Mouse (Mus musculus) ovary, postnatal 36 days (tissue): ENCODE results near the gene Pex16.

Experiments
- DNase-seq: peaks from one replicate; pipeline ENCODE4 v3.0.0; 2022; ENCODE audit warnings: low spot score, mixed read lengths

The Pex16 gene

DNA sequence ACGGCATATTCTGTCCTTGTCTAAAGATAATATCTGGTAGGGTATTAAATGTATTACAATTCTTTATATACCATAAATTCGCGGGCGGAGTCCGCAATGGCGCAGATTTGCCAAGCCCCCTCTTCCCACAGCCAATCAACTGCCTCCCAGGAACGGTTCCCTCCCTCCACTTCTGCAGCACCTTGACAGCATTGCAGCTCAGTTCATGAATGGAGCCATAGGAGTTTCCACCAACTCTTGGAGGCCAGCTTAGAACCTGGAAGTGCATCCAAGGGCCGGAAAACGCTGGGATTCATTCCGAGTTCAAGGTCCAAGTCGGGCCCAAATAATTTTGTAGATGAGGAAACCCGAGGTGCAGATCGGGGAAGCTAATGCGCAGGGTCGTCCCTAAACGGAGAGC is at the start of gene Pex16, which contains the start of gene Large2:
Pex16 (plus strand) TSS at position 163 of the 400 bp plus-strand sequence.
Large2 (minus strand) TSS at position 356 of the 400 bp plus-strand sequence.
- DNase-seq, result no peak

- no peak for DNase-seq
These were observed 48.8 kb upstream of the Pex16 start for GRCm38 (mm10) chr2:92325676-92326075.

DNA sequence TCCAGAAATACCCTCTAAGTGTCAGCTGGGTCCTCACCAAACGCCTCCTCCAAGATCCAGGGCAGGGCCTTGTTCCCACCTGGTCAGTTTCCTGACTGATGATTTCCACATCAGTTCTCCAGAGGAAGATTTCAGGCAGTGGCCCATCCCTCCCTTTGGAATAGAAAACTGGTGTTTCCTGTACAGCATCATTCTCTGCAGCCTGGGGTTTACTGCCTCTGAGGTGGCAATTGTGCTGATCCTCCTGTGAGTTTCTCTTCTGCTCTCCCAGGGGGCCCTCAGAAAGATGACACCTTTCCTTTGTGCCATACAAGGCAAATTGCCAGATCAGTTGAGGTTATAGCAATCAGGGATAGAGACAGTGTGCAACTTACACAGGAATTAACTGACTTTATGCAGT is 48.3 kb upstream of the Pex16 start:
- no peak for DNase-seq

GRCm38 (mm10) chr2:92327601-92328000 is 46.9 kb upstream of the Pex16 start:
- DNase-seq, result no peak

- DNase-seq, result no peak
These were observed 46.3 kb upstream of the Pex16 start for GRCm38 (mm10) chr2:92328206-92328605.

- no peak for DNase-seq
These were observed 43.6 kb upstream of the Pex16 start for GRCm38 (mm10) chr2:92330840-92331239.

GRCm38 (mm10) chr2:92331410-92331809 is 43.1 kb upstream of the Pex16 start:
- DNase-seq, result no peak

GRCm38 (mm10) chr2:92331871-92332270 is 42.6 kb upstream of the Pex16 start:
- DNase-seq, result no peak

DNA sequence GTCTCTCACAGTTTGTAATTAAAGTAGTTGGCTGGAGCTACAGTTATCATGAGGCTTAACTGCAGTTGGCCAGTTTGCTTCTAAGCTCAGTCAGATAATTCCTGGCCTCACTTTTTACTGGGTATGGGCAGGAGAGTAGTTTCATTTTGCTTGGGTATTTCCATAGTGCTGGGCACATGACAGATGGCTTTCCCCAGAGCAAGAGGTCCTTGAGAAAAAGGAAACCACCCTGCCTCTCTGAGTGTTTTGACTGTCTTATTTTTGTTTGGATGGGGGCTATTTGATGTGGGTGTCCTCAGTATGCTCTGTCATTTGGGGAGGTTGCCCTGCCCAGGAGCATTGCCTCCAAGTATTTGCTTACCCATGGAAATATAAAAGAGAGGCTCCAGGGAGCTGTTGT is 32.1 kb upstream of the Pex16 start:
- DNase-seq, result no peak

GRCm38 (mm10) chr2:92347191-92347590 is 27.3 kb upstream of the Pex16 start:
- DNase-seq, result no peak

GRCm38 (mm10) chr2:92349589-92350425 is 24.7 kb upstream of the Pex16 start:
- DNase-seq, result no peak

DNA sequence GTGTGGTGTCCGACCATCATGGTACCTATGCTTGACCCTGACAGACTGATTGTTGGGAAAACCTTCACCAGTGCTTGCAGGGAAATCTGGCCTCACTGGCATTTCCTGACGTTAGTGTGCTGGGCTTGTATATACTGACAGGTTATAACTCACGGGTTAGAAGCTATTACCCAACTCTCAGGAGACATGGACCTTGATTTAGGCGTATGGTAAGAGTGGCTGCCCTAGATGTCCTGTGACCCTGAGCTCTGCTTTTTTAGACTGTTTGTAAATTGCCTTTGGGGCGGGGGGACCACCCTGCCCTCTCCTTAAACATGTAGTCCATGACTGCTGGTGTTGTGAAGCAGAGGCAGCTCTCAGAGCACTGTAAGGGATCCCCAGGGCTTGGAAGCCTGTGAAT is 23.8 kb upstream of the Pex16 start:
- DNase-seq, result no peak

- DNase-seq, result no peak
These were observed 21.1 kb upstream of the Pex16 start for GRCm38 (mm10) chr2:92353402-92353801.

GRCm38 (mm10) chr2:92354224-92354623 is 20.3 kb upstream of the Pex16 start:
- DNase-seq, result no peak

GRCm38 (mm10) chr2:92359301-92359700 is 15.2 kb upstream of the Pex16 start:
- no peak for DNase-seq

- DNase-seq, result no peak
These were observed 14.2 kb upstream of the Pex16 start for GRCm38 (mm10) chr2:92360186-92360823.

- no peak for DNase-seq
These were observed 13.6 kb upstream of the Pex16 start for GRCm38 (mm10) chr2:92360893-92361292.

- DNase-seq, result no peak
These were observed 12.7 kb upstream of the Pex16 start for GRCm38 (mm10) chr2:92361795-92362194.

DNA sequence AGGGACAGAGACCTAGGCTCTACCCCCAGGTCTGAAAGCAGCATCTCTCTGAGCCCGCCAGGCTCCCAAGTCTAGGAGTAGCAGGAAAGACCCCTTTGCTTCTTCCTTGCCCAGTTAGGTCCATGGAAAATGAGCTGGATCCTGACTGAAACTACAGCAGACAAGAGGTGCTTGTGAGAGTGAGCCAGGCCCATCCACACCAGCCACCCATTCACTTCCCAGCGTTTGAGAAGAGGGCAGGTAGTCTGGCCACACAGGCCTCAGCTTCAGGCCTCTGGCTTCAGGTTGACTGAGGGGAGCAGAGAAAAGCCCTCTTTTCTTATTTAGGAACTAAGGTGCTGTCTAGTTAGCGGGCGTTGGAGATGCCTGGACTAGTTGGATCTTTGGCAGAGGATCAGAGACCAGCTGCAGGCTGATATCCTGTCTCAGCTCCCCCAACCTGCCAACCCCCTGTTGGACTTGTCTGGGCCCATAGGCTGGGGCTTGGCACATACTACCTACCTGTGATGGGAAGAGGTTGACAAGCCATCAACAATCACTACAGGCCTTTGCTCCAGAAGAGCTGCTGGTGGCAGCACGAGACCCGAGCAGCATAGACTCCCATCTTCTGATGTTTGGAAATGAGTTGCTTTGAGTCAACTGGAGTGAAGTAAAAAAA is 11.8 kb upstream of the Pex16 start:
- no peak for DNase-seq

- DNase-seq, result no peak
These were observed 10.4 kb upstream of the Pex16 start for GRCm38 (mm10) chr2:92364086-92364485.

DNA sequence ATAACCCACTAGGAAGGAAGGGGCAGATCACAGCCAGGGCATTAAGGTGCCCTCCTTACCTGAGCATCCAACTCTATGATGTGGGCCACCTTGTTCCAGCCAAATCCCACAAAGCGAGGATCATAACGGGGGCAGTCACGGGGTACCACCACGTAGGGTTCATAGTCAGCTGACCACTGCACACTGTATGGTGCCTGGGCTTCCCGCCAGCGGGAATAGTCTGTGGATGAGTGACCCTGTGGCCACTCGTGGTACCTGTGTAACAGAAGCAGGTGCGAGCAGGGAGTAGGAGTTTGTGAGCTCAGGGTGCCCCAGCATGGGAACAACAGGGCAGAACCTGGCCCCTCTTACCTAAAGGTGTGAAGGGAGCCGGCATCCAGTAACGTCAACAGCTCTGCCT is 8.9 kb upstream of the Pex16 start:
- no peak for DNase-seq

DNA sequence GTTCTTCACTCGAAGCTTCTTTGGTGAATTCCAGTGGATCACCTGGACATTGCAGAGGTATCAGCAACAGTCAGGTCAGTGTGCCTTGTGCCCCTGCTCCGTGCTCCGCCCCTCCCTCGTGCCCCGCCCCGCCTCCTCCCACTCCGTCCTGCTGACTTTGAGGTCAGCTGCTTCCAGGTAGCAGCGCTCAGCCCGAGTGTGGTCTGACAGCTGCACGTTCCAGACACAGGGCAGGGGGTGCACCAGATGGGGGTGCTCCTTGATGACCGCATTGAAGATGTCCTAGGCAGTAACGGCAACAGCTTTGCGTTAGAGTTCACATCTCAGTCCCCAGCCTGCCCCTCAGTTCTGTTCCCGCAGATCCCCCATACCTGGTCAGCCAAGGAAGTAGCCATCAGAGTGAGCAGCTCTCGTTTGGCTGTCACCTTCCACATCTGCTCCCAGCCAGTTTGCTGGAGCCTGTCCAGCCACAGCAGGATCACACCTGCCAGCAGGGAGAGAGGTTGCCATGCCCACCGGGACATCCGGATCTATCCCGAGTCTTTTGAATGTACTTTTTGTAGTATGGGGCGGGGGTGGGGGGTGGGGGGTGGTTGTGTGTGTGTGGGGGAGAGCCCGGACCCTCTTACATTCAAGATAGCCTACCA is 7.0 kb upstream of the Pex16 start:
- no peak for DNase-seq
